Mouse (Mus musculus): ENCODE data around the gene Gal3st4. TPM values are rescaled to one million over a fixed set of nuclear protein-coding genes. Genes with fewer than 3 reads are reported as not detected.

The Gal3st4 gene
- total and polyA plus RNA-seq, 2 experiments = not detected

DNA sequence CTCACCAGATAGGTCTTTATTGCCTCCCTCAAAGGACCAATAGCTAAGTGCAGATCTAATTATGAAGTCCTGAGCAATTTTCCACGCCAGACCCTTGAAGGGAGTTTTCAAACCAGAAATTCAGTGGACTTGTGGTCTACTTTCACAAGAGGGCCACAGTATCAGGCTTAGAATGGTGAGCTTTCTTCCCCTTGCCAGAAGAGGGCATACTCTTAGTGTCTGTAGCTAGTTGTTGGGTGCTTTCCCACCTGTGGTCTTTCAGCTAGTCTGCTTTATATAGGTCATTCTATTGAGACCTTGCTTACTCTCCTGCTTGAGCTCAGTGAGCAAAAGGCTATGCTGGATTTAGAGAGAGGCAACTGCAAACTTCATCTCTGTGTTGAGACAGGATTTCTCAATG is 10.9 kb upstream of the Gal3st4 start:
- H3K27ac ChIP-seq (replicated peaks; ENCODE audit: insufficient read depth, low read depth, low read length) = no peak overlapping the region
- TF ChIP-seq CTCF (IDR thresholded peaks at IDR 0.05; ENCODE audit: low read depth, low read length) (0 out of 2 replicates have a peak, but pooled peaks have one; percentile 7), POLR2A (IDR thresholded peaks at IDR 0.05; ENCODE audit: extremely low read depth, insufficient read depth, low read length) (no peak)
- H3K9ac ChIP-seq (ENCODE audit: low read depth, low read length) = no peak overlapping the region
- WGBS = 85% methylated on average over 1 of the region's 1 CpGs
- H3K27me3 ChIP-seq (ENCODE audit: control insufficient read depth, insufficient read depth, low read length) = no peaks in the 10 kb centered on the region
- H3K79me2 ChIP-seq (ENCODE audit: control insufficient read depth, insufficient read depth, low read length) = no peaks in the 10 kb centered on the region
- H3K4me1 ChIP-seq (ENCODE audit: control insufficient read depth, insufficient read depth, low read length) = no peaks in the 10 kb centered on the region
- H3K4me3 ChIP-seq (ENCODE audit: insufficient read depth, low read depth, low read length) = no peak overlapping the region
- DNase-seq (ENCODE audit: extremely low read depth, low read depth, low spot score) = no peak
- H3K36me3 ChIP-seq (ENCODE audit: control insufficient read depth, insufficient read depth, low read length) = no peaks in the 10 kb centered on the region

DNA sequence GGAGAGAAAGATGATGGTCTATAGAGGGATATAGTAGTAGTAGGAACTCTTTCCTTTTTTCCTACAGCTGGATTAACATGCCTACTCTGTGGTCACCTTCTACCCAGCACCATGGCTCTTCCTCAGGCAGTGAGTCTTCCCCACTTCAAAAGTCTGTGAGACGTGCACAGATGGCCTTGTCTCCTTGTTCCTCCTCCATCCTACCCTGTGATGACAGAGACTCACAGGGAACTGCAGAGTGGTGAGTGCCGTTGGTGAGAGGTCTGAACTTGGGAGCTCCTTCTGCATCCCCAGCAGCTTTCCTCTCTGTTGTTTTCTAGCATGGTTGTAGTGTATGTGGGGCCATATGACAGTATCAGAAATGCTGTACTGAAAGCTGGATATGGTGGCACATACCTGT is 9.2 kb upstream of the Gal3st4 start:
- TF ChIP-seq POLR2A (IDR thresholded peaks at IDR 0.05; ENCODE audit: extremely low read depth, insufficient read depth, low read length) = no peak
- no peak for TF ChIP-seq CTCF (IDR thresholded peaks at IDR 0.05; ENCODE audit: low read depth, low read length)
- Histone ChIP-seq H3K27ac (replicated peaks; ENCODE audit: insufficient read depth, low read depth, low read length) (no peak overlapping the region), H3K4me3 (ENCODE audit: insufficient read depth, low read depth, low read length) (no peak overlapping the region), H3K27me3 (ENCODE audit: control insufficient read depth, insufficient read depth, low read length) (no peaks in the 10 kb centered on the region), H3K79me2 (ENCODE audit: control insufficient read depth, insufficient read depth, low read length) (no peaks in the 10 kb centered on the region), H3K36me3 (ENCODE audit: control insufficient read depth, insufficient read depth, low read length) (no peaks in the 10 kb centered on the region), H3K9ac (ENCODE audit: low read depth, low read length) (no peak overlapping the region), H3K4me1 (ENCODE audit: control insufficient read depth, insufficient read depth, low read length) (no peaks in the 10 kb centered on the region)
- DNase-seq (ENCODE audit: extremely low read depth, low read depth, low spot score) = no peak
- WGBS = 100% methylated on average over 2 of the region's 2 CpGs

DNA sequence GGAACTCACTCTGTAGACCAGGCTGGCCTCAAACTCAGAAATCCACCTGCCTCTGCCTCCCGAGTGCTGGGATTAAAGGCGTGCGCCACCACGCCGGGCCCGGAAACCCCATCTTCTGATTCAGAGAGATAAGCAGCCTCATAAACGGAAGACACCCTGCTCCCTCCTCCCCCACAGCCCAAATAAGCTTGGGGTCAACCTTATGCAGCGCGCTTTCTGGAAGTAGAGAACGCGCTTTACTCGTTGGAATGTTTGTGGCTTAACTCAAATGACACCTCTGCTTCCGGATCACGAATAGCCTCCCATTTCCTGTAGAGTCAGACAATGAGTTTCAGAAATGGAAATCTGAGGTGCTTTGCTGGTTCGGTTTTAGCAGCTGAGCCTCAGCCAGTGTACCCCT is 8.2 kb upstream of the Gal3st4 start:
- TF ChIP-seq CTCF (IDR thresholded peaks at IDR 0.05; ENCODE audit: low read depth, low read length) (no peak), POLR2A (IDR thresholded peaks at IDR 0.05; ENCODE audit: extremely low read depth, insufficient read depth, low read length) (no peak)
- Histone ChIP-seq H3K27ac (replicated peaks; ENCODE audit: insufficient read depth, low read depth, low read length) (no peak overlapping the region), H3K9ac (ENCODE audit: low read depth, low read length) (no peak overlapping the region), H3K36me3 (ENCODE audit: control insufficient read depth, insufficient read depth, low read length) (no peaks in the 10 kb centered on the region), H3K27me3 (ENCODE audit: control insufficient read depth, insufficient read depth, low read length) (no peaks in the 10 kb centered on the region), H3K4me1 (ENCODE audit: control insufficient read depth, insufficient read depth, low read length) (no peaks in the 10 kb centered on the region), H3K4me3 (ENCODE audit: insufficient read depth, low read depth, low read length) (no peak overlapping the region), H3K79me2 (ENCODE audit: control insufficient read depth, insufficient read depth, low read length) (no peaks in the 10 kb centered on the region)
- 93% methylated on average over 15 of the region's 15 CpGs for WGBS
- no peak for DNase-seq (ENCODE audit: extremely low read depth, low read depth, low spot score)

DNA sequence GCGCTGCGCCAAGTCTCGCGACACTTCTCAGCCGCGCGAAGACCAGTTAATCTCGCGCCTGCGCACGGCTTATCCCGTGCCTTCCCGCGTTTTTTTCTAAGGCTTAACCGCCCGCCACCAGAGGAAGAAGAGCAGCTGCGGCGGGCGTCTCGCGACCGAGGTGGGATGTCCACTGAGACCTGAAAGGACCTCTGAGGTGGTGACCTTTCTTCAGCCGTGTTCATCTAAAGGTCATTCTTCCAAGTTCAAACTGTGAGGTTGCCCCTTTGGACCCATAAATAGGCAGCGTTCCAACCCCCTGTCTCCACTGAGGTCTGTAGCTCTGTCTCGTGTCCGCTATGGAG is 7.8 kb upstream of the Gal3st4 start:
- Histone ChIP-seq H3K79me2 (ENCODE audit: control insufficient read depth, insufficient read depth, low read length) (no peaks in the 10 kb centered on the region), H3K27me3 (ENCODE audit: control insufficient read depth, insufficient read depth, low read length) (no peaks in the 10 kb centered on the region), H3K36me3 (ENCODE audit: control insufficient read depth, insufficient read depth, low read length) (no peaks in the 10 kb centered on the region), H3K4me1 (ENCODE audit: control insufficient read depth, insufficient read depth, low read length) (no peaks in the 10 kb centered on the region), H3K4me3 (ENCODE audit: insufficient read depth, low read depth, low read length) (peak overlapping the region; percentile 3; the same call in 1 of the 2 replicates), H3K9ac (ENCODE audit: low read depth, low read length) (no peak overlapping the region), H3K27ac (replicated peaks; ENCODE audit: insufficient read depth, low read depth, low read length) (no peak overlapping the region)
- TF ChIP-seq POLR2A (IDR thresholded peaks at IDR 0.05; ENCODE audit: extremely low read depth, insufficient read depth, low read length) (no peak), CTCF (IDR thresholded peaks at IDR 0.05; ENCODE audit: low read depth, low read length) (no peak)
- no peak for DNase-seq (ENCODE audit: extremely low read depth, low read depth, low spot score)
- whole genome bisulfite sequencing = 24% methylated on average over 26 of the region's 26 CpGs

DNA sequence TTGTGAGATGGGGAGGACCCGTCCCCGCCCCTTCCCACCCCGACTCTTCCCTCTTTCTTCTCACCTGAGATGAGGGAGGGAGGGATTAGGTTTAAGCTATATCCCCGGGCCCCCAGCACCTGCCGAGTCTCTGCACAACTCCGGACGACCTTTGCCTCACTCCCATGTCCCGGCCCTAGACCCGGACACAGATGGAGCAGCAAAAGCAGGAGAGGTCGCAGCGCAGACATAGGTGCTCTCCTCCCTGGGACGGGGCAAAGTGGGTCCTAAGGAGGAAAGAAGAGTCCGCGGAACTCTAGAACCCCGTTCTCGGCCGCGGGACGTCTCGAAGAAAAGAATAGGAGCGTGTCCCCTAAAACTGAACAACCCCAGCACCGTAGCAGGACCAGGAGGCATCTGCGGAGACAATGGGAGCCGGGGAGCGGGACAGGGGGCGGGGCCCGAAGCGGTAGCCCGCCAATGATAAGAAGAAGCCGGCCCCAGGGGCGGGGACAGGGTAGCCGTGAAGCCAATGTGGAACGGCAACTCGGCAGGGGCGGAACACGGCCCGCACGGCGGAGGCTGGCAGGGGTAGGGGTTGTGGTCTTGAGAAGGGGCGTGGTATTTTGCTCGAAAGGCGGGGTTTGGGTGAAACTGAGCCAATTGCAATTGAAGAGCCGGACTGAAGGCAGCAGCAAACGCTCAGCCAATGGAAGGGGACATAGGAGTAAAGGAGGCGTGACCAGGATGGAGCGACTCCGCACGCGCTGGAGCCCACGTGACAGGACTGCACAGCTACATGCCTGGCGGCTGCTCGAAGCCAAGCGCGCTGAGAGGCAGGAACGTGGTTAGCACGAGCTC is 7.2 kb upstream of the Gal3st4 start, which contains the start of the genes Gm43720, Gpc2 and Stag3:
Gene Gm43720 (minus strand): TSS at position 374 of the 840 bp plus-strand sequence.
Gene Gpc2 (minus strand): TSS at position 421 of the 840 bp plus-strand sequence.
Gene Stag3 (plus strand): TSS at position 656 of the 840 bp plus-strand sequence.
- Histone ChIP-seq H3K27ac (replicated peaks; ENCODE audit: insufficient read depth, low read depth, low read length) (no peak within 1 kb of the TSS), H3K4me1 (ENCODE audit: control insufficient read depth, insufficient read depth, low read length) (no peaks in the 10 kb centered on the region), H3K27me3 (ENCODE audit: control insufficient read depth, insufficient read depth, low read length) (no peaks in the 10 kb centered on the region), H3K79me2 (ENCODE audit: control insufficient read depth, insufficient read depth, low read length) (no peaks in the 10 kb centered on the region), H3K4me3 (ENCODE audit: insufficient read depth, low read depth, low read length) (peak within 1 kb of the TSS; percentile 8; the same call in 1 of the 2 replicates), H3K36me3 (ENCODE audit: control insufficient read depth, insufficient read depth, low read length) (no peaks in the 10 kb centered on the region), H3K9ac (ENCODE audit: low read depth, low read length) (no peak within 1 kb of the TSS)
- TF ChIP-seq POLR2A (IDR thresholded peaks at IDR 0.05; ENCODE audit: extremely low read depth, insufficient read depth, low read length) = no peak
- TF ChIP-seq CTCF (IDR thresholded peaks at IDR 0.05; ENCODE audit: low read depth, low read length) = no peak
- WGBS = 2% methylated on average over 56 of the region's 56 CpGs
- DNase-seq (ENCODE audit: extremely low read depth, low read depth, low spot score) = peak; percentile 67

DNA sequence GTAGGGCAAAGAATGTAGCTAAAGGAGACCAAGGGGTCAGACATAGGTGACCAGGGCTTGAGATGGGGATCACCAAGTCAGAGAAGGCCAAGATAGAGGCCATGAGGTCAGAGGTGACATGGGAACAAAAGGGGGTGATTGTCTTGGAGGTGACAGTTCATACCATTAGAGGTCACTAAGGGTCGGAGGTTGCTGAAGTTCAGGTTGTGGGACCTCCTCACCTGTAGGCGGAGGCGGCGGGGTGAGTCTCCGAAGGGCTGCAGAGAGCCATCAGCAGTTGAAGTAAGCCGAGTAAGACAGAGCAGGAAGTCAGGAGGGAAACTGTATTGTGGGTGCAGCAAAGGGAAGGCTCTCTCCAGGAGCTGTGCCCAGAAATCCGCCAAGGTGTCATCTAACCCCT is 5.4 kb upstream of the Gal3st4 start:
- no peak for TF ChIP-seq POLR2A (IDR thresholded peaks at IDR 0.05; ENCODE audit: extremely low read depth, insufficient read depth, low read length)
- Histone ChIP-seq H3K9ac (ENCODE audit: low read depth, low read length) (no peak overlapping the region), H3K27ac (replicated peaks; ENCODE audit: insufficient read depth, low read depth, low read length) (no peak overlapping the region), H3K27me3 (ENCODE audit: control insufficient read depth, insufficient read depth, low read length) (no peaks in the 10 kb centered on the region), H3K36me3 (ENCODE audit: control insufficient read depth, insufficient read depth, low read length) (no peaks in the 10 kb centered on the region), H3K4me1 (ENCODE audit: control insufficient read depth, insufficient read depth, low read length) (no peaks in the 10 kb centered on the region), H3K79me2 (ENCODE audit: control insufficient read depth, insufficient read depth, low read length) (no peaks in the 10 kb centered on the region), H3K4me3 (ENCODE audit: insufficient read depth, low read depth, low read length) (no peak overlapping the region)
- no peak for DNase-seq (ENCODE audit: extremely low read depth, low read depth, low spot score)
- WGBS = 97% methylated on average over 7 of the region's 7 CpGs

Data from liver, adult 2 months (tissue).